Mouse (Mus musculus): ENCODE results near the gene Lrrc59.

- TF ChIP-seq CTCF (IDR thresholded peaks at IDR 0.05; ENCODE audit: control insufficient read depth, insufficient read depth, insufficient read length) (no peak), MYOD1 (IDR thresholded peaks at IDR 0.05; ENCODE audit: control insufficient read depth, insufficient read length, low read depth) (peak; percentile 21), MAX (IDR thresholded peaks at IDR 0.05) (no peak), CEBPB (IDR thresholded peaks at IDR 0.05; ENCODE audit: low read depth) (no peak), MYOG (IDR thresholded peaks at IDR 0.05; ENCODE audit: control insufficient read depth, extremely low read depth, insufficient read length) (no peak), USF1 (IDR thresholded peaks at IDR 0.05; ENCODE audit: low read depth) (peak; percentile 98), FOSL1 (IDR thresholded peaks at IDR 0.05; ENCODE audit: insufficient read depth, low read length, poor library complexity, severe bottlenecking) (no peak)
Measured at GRCm38 (mm10) chr11:94653663-94654436, 24.3 kb downstream of the Lrrc59 start, which contains the start of the genes Mrpl27 and Eme1.
